Mouse (Mus musculus): ENCODE measurements at regions not wholly inside any gene's neighbourhood (a gene's known extent, or its start where the extent isn't known, plus 50 kb on each side); places are given as distances from the start of the nearest gene placed in this dataset.

DNA sequence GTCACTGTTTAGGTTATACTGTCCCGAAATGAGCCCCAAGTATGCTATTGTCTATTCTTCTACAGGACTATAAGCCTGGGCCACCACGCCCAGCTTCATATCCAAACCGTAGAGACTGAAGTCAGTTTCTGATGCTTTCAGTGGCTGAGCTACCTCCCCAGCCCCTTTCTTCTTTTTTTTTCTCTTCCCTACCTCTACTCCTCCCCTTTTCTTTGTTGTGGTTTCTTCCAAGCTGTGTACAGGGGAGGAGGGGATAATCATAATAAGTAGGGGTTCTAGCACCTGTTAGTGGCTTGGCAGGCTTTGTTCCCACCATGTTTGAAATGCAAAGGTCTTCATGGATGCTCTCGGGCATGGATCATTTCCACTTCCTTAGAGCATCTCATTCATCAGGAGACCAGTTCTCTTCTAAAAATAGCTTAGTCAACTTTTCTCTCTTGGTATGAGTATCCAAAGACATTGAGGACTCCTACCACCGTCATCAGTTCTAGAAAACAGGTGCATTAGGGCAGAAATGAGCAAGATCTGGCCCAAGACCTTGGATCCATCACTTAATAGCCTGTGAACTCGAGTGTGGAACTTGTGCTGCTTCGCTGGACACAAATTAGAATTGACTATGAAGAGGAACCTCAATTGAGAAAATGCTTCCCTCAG is 1383.5 kb downstream of the Gsdmc2 start:
- 91% methylated on average over 7 of the region's 7 CpGs for WGBS
- Histone ChIP-seq H3K9ac (ENCODE audit: low read depth, low read length) (no peak overlapping the region), H3K4me1 (ENCODE audit: control insufficient read depth, insufficient read depth, low read length) (0 out of 2 replicates have a peak, but pooled peaks cover 4% of the 10 kb centered on the region), H3K4me2 (ENCODE audit: low read depth, low read length) (no peak overlapping the region), H3K27me3 (replicated peaks; ENCODE audit: control insufficient read depth, insufficient read depth, low read length) (no peaks in the 10 kb centered on the region), H3K36me3 (ENCODE audit: control insufficient read depth, insufficient read depth, low read length) (no peaks in the 10 kb centered on the region), H3K27ac (replicated peaks; ENCODE audit: low read depth, low read length) (no peak overlapping the region), H3K4me3 (ENCODE audit: low read depth, low read length) (no peak overlapping the region), H3K9me3 (ENCODE audit: control insufficient read depth, low read length) (no peaks in the 10 kb centered on the region)
- no peak for ATAC-seq (ENCODE audit: low read depth)
- DNase-seq (ENCODE audit: low spot score) = no peak

DNA sequence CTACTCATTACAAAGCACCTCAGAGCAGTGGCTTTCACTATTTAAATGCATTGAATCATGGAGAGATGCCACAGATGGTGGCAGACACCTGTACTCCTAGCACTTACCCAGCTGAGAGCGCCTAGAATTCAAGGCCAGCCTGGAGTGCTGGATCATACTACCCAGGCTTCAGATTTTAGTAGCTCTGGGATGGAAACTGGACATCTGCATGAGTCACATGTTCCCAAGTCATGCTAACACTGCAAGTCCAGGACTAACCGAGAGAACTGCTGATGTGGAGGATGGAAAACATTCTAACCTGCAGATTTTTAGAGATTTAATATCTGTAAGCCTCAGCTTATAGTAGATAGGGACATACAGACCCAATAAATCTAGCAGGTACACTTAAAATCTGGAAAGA is 1384.3 kb downstream of the Gsdmc2 start:
- no peak overlapping the region for H3K9ac ChIP-seq (ENCODE audit: low read depth, low read length)
- 0 out of 2 replicates have a peak, but pooled peaks cover 4% of the 10 kb centered on the region for H3K4me1 ChIP-seq (ENCODE audit: control insufficient read depth, insufficient read depth, low read length)
- no peaks in the 10 kb centered on the region for H3K9me3 ChIP-seq (ENCODE audit: control insufficient read depth, low read length)
- 83% methylated on average over 2 of the region's 2 CpGs for WGBS
- H3K27me3 ChIP-seq (replicated peaks; ENCODE audit: control insufficient read depth, insufficient read depth, low read length) = no peaks in the 10 kb centered on the region
- DNase-seq (ENCODE audit: low spot score) (no peak), ATAC-seq (ENCODE audit: low read depth) (no peak)
- H3K4me2 ChIP-seq (ENCODE audit: low read depth, low read length) = no peak overlapping the region
- H3K36me3 ChIP-seq (ENCODE audit: control insufficient read depth, insufficient read depth, low read length) = no peaks in the 10 kb centered on the region
- no peak overlapping the region for H3K27ac ChIP-seq (replicated peaks; ENCODE audit: low read depth, low read length)
- H3K4me3 ChIP-seq (ENCODE audit: low read depth, low read length) = no peak overlapping the region

DNA sequence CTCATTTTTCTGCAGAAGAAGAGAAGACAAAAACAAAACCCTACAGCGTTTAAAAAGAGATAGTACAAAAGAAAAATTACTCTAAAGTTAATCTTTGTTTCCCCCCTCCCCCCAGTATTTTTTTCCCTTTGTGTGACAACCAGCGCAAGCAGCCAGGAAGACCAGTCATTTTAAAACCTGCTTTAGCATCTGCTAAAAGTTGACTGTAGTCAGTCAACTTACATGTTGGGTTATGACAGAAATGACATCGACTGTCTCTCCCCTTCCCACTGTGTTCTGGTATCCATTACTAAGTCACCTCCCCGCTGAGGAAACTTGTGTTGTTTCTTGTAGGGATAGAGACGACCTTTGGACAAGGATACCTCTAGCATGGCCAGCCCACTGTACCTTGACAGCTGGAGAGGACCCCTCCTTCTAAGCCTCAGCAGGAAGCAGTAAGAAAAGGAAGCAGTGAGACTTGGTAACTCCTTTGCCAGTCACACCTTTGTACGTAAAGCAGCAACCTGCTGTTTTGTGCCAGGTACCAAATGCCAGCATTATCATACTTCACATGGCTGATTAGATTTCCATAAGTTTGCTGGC is 1384.9 kb downstream of the Gsdmc2 start:
- 67% methylated on average over 6 of the region's 6 CpGs for WGBS
- Histone ChIP-seq H3K36me3 (ENCODE audit: control insufficient read depth, insufficient read depth, low read length) (no peaks in the 10 kb centered on the region), H3K4me3 (ENCODE audit: low read depth, low read length) (no peak overlapping the region), H3K27ac (replicated peaks; ENCODE audit: low read depth, low read length) (no peak overlapping the region), H3K9ac (ENCODE audit: low read depth, low read length) (no peak overlapping the region), H3K27me3 (replicated peaks; ENCODE audit: control insufficient read depth, insufficient read depth, low read length) (no peaks in the 10 kb centered on the region), H3K9me3 (ENCODE audit: control insufficient read depth, low read length) (no peaks in the 10 kb centered on the region), H3K4me2 (ENCODE audit: low read depth, low read length) (no peak overlapping the region), H3K4me1 (ENCODE audit: control insufficient read depth, insufficient read depth, low read length) (0 out of 2 replicates have a peak, but pooled peaks cover 4% of the 10 kb centered on the region)
- ATAC-seq (ENCODE audit: low read depth) = no peak
- DNase-seq (ENCODE audit: low spot score) = no peak

DNA sequence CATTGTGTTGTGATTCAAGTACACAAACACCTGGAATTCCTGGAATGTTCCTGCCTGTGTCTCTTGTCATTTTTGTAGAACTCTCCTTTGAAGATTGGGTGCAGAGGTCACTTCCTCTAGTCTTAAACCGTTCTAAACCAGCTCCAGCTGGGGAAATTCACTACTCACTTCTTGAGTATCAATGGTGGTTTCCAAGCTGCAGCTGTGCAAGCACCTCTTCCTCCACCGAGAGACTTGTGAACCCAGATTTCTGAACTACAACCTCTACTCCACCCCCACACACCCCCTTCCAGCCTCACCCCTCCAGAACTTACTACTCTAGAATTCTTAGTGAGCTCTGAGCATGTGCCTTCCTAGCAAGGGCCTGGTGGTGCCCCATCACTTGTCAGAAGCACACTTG is 1387.0 kb downstream of the Gsdmc2 start:
- WGBS = 5% methylated on average over 2 of the region's 2 CpGs
- Histone ChIP-seq H3K4me1 (ENCODE audit: control insufficient read depth, insufficient read depth, low read length) (0 out of 2 replicates have a peak, but pooled peaks cover 4% of the 10 kb centered on the region), H3K27ac (replicated peaks; ENCODE audit: low read depth, low read length) (no peak overlapping the region), H3K9ac (ENCODE audit: low read depth, low read length) (no peak overlapping the region), H3K27me3 (replicated peaks; ENCODE audit: control insufficient read depth, insufficient read depth, low read length) (no peaks in the 10 kb centered on the region), H3K9me3 (ENCODE audit: control insufficient read depth, low read length) (no peaks in the 10 kb centered on the region), H3K4me2 (ENCODE audit: low read depth, low read length) (no peak overlapping the region), H3K36me3 (ENCODE audit: control insufficient read depth, insufficient read depth, low read length) (no peaks in the 10 kb centered on the region), H3K4me3 (ENCODE audit: low read depth, low read length) (no peak overlapping the region)
- ATAC-seq (ENCODE audit: low read depth) = no peak
- DNase-seq (ENCODE audit: low spot score) = no peak

DNA sequence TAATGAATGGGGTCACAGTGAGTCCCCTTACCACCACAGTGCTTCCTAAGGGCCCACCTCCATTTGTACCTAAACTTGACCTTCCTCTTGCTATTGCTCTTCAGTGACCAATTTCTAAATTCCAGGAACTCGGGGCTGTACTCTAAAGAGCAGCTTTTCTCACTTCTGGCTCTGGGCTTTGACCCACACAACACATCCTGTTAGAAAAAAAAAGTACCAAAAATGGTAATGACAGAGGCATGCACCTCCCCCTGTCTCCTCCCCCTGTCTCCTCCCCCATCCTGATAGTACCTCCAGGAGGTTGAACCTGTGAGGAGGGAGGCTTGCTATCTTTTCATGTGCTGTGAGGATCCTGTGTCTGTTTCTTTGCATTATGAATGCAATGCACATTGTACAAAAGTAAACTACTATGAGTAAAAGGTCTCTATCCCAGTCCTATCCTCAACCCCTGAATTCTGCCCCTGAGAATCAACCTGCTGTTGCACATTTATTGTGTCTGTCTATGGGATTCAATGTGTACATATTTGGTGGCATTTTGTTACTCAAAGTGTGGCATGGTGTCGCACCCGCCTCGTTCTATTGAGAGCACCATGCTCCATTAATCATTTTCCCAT is 1387.8 kb downstream of the Gsdmc2 start:
- H3K27ac ChIP-seq (replicated peaks; ENCODE audit: low read depth, low read length) = no peak overlapping the region
- no peaks in the 10 kb centered on the region for H3K36me3 ChIP-seq (ENCODE audit: control insufficient read depth, insufficient read depth, low read length)
- ATAC-seq (ENCODE audit: low read depth) (no peak), DNase-seq (ENCODE audit: low spot score) (no peak)
- H3K27me3 ChIP-seq (replicated peaks; ENCODE audit: control insufficient read depth, insufficient read depth, low read length) = no peaks in the 10 kb centered on the region
- WGBS = 74% methylated on average over 4 of the region's 4 CpGs
- 0 out of 2 replicates have a peak, but pooled peaks cover 4% of the 10 kb centered on the region for H3K4me1 ChIP-seq (ENCODE audit: control insufficient read depth, insufficient read depth, low read length)
- no peak overlapping the region for H3K4me3 ChIP-seq (ENCODE audit: low read depth, low read length)
- no peaks in the 10 kb centered on the region for H3K9me3 ChIP-seq (ENCODE audit: control insufficient read depth, low read length)
- H3K9ac ChIP-seq (ENCODE audit: low read depth, low read length) = no peak overlapping the region
- H3K4me2 ChIP-seq (ENCODE audit: low read depth, low read length) = no peak overlapping the region

DNA sequence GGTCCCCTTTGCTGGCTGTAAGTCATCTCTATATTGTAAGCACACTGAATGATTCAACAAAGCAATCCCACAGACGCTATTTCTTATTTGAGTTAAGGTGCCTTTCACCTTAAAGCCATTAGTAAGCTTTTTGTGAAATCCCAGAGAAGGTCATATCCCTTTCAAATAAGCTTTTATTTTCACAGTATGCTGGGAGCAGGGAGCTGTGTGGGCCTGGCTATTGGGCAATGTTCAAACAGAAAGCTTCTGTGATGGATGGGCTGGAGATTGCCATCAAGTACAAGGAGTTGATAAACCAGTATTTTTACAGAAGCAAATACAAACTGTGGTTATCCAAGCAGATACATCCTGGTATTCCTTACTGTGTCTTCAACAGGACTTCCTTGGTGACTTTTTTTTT is 1389.0 kb downstream of the Gsdmc2 start:
- no peak overlapping the region for H3K9ac ChIP-seq (ENCODE audit: low read depth, low read length)
- no peaks in the 10 kb centered on the region for H3K27me3 ChIP-seq (replicated peaks; ENCODE audit: control insufficient read depth, insufficient read depth, low read length)
- peak; percentile 24 for DNase-seq (ENCODE audit: low spot score)
- no peak overlapping the region for H3K4me2 ChIP-seq (ENCODE audit: low read depth, low read length)
- 0 out of 2 replicates have a peak, but pooled peaks cover 4% of the 10 kb centered on the region for H3K4me1 ChIP-seq (ENCODE audit: control insufficient read depth, insufficient read depth, low read length)
- H3K4me3 ChIP-seq (ENCODE audit: low read depth, low read length) = no peak overlapping the region
- H3K9me3 ChIP-seq (ENCODE audit: control insufficient read depth, low read length) = no peaks in the 10 kb centered on the region
- no peak overlapping the region for H3K27ac ChIP-seq (replicated peaks; ENCODE audit: low read depth, low read length)
- ATAC-seq (ENCODE audit: low read depth) = no peak
- no peaks in the 10 kb centered on the region for H3K36me3 ChIP-seq (ENCODE audit: control insufficient read depth, insufficient read depth, low read length)
- 66% methylated on average over 1 of the region's 1 CpGs for WGBS

DNA sequence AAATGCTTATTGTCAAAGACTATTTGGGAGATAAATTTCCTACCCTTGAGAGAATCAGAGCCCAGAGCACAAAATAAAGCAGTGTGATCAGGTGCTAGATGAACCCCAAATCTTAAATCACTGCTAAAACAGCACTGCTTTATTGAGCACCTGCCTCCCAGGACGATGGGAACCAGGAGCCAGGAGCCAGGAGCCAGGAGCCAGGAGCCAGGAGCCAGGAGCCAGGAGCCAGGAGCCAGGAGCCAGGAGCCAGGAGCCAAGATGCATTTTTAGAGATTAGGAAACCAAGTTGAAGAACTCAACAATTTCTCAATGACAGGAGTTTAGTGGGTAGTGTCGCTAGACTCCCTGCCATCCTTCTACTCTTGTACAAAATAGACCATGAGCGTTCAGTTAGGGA is 1396.9 kb downstream of the Gsdmc2 start:
- ATAC-seq (ENCODE audit: low read depth) = no peak
- H3K4me2 ChIP-seq (ENCODE audit: low read depth, low read length) = no peak overlapping the region
- WGBS = 75% methylated on average over 3 of the region's 3 CpGs

DNA sequence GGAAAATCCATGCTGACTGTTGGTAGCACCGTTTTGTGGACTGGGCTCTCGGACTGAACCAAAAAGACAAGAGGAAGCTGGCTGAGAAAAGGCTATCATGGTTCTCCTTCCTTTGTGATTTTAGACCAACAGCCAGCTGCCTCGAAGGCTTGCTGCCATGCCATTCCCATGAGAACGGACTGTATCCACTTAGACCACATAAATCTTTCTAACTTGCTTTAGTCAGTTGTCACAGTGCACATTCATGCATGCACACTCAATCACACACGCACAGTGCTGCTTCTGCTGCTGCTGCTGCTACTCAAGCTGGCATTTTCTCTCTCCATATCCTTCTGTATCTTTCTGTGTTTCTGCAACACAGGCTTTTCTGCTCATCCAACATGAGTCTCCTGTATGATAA is 1405.8 kb downstream of the Gsdmc2 start:
- no peak overlapping the region for H3K4me2 ChIP-seq (ENCODE audit: low read depth, low read length)
- H3K27ac ChIP-seq (replicated peaks; ENCODE audit: low read depth, low read length) = no peak overlapping the region
- H3K4me3 ChIP-seq (ENCODE audit: low read depth, low read length) = no peak overlapping the region
- no peaks in the 10 kb centered on the region for H3K27me3 ChIP-seq (replicated peaks; ENCODE audit: control insufficient read depth, insufficient read depth, low read length)
- no peak overlapping the region for H3K9ac ChIP-seq (ENCODE audit: low read depth, low read length)
- WGBS = 75% methylated on average over 5 of the region's 5 CpGs
- DNase-seq (ENCODE audit: low spot score) (no peak), ATAC-seq (ENCODE audit: low read depth) (no peak)
- H3K36me3 ChIP-seq (ENCODE audit: control insufficient read depth, insufficient read depth, low read length) = no peaks in the 10 kb centered on the region
- H3K9me3 ChIP-seq (ENCODE audit: control insufficient read depth, low read length) = no peaks in the 10 kb centered on the region
- no peaks in the 10 kb centered on the region for H3K4me1 ChIP-seq (ENCODE audit: control insufficient read depth, insufficient read depth, low read length)

More for the DNA sequence above, 1396.9 kb downstream of the Gsdmc2 start:
- Histone ChIP-seq H3K9me3 (ENCODE audit: control insufficient read depth, low read length) (no peaks in the 10 kb centered on the region), H3K27me3 (replicated peaks; ENCODE audit: control insufficient read depth, insufficient read depth, low read length) (no peaks in the 10 kb centered on the region), H3K9ac (ENCODE audit: low read depth, low read length) (no peak overlapping the region), H3K27ac (replicated peaks; ENCODE audit: low read depth, low read length) (no peak overlapping the region), H3K4me3 (ENCODE audit: low read depth, low read length) (no peak overlapping the region), H3K4me1 (ENCODE audit: control insufficient read depth, insufficient read depth, low read length) (no peaks in the 10 kb centered on the region), H3K36me3 (ENCODE audit: control insufficient read depth, insufficient read depth, low read length) (no peaks in the 10 kb centered on the region)
- DNase-seq (ENCODE audit: low spot score) = no peak
